Mouse (Mus musculus) lung, postnatal 14 days (tissue): ENCODE results near the gene Alg2.

Source experiments
- DNase-seq: peaks from one replicate; pipeline ENCODE4 v3.0.0; 2021

Alg2 gene

DNA sequence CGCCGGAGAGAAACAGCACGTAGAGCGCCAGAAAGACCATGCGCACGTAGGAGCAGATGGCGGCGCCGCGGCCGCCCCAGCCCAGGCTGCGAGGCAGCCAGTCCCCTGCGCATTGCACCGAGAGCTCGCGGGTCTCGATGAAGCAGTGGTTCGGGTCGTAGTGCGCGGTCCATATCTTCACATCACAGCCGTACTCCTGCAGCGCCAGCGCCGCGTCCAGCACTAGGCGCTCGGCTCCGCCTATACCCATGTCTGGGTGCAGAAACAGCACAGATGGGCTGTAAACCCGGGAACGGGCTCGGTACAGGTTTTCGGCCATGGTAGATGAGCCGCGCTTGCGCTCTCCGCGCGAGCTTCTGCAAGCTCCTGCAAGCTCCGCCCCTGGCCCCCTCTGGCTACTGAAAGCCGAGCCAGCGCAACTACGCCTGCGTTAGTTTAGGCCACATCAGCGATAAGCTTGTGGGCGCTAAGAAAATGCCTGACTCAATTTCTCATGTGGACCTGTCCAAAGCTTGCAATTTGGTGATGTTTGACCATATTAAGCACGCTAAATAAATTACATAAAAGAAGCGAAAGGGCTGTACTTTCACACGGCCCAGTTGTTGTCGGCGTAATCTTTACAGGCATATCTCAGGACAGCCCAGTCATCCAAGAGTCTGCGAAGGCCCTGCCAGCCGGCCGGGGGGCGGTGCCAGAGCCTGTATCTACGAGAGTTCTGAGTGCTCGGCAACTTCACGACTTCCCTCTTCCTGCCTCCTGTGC lies at the start of gene Alg2, which contains the start of gene Sec61b:
Gene Alg2 (minus strand): TSS at position 366 of the 762 bp plus-strand sequence.
Gene Sec61b (plus strand): TSS at position 691 of the 762 bp plus-strand sequence.
- peak; percentile 97 for DNase-seq

DNA sequence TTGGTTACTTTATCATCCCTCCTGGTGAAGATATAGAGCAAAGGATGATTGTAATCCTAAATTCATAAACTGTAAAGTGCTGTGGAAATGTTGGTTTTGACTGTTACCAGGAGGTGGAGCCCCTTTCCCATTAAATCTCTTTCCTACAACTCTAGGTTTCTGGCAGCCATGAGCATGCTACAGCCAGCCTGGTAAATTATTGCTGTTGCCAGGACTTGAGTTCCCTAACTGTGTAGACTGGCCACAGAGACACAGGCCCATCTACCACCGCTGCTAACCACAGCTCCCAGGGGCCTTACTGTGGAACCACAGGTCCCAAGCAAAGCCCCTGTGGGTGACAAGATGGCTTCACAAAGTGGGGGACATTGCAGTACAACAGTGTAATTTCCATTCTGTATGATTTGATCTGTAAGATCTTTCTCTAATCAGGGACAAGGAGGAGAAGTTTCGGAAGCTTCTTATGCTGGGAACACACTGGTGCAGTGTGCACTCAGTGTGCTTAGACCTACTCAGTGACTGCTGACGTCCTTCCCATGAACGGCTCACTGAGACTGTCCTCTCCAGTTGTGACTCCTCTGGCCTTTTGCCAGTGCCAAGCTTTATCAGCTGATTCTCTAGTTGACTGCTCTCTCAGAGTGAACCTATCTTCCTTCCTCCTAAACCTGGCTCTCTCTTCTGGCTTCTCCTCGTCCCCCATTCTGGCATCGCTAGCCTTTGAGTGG lies 47.9 kb upstream of the Alg2 start:
- no peak for DNase-seq

DNA sequence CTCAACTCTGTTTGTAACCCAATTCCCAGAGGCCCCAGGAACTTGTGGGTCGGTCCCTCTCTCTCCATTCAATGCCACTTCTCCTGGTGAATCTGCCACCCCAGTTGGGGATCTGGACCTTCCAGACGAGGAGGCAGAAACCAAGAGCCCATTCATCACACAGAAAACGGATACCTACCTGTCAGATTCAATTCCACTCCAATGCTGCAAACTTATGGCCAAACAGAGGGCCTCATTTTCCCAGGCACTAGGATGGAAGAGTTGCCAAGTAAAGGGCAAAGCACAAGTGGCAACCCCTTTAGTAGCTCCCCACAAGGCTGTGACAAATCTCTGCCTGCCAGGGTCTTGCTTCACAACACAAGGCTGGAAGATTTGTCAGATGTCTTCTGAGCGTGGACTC lies 45.9 kb upstream of the Alg2 start:
- no peak for DNase-seq

DNA sequence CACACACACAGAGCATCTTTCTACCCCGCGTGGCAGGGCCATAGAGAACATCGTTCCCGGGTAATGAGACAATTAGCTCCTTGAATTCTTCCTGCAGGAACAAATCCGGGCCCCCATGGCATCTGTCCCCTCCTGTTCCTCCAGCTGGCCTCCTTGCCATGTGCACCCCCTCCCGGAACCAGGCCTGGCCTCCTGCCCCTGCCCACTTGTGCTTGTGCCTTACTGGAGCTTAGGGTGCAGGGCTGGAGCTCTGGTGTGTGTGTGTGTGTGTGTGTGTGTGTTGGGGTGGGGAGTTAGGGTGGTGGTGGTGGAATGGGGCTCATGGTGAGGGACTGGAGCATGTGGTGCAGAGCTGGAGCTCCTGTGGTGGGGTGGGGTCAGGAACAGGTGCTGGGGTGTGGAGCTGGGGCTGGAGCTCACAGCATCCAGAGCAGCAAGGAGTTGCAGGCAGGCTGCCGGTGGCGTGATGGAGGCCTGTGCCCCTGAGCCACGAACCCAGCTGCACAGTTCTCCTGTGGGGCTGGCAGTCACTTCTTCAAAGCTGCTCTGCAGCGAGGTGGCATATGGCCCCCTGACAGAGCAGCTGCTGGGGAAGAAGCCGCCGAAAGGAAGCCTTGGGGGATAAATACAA lies 44.5 kb upstream of the Alg2 start:
- no peak for DNase-seq

DNA sequence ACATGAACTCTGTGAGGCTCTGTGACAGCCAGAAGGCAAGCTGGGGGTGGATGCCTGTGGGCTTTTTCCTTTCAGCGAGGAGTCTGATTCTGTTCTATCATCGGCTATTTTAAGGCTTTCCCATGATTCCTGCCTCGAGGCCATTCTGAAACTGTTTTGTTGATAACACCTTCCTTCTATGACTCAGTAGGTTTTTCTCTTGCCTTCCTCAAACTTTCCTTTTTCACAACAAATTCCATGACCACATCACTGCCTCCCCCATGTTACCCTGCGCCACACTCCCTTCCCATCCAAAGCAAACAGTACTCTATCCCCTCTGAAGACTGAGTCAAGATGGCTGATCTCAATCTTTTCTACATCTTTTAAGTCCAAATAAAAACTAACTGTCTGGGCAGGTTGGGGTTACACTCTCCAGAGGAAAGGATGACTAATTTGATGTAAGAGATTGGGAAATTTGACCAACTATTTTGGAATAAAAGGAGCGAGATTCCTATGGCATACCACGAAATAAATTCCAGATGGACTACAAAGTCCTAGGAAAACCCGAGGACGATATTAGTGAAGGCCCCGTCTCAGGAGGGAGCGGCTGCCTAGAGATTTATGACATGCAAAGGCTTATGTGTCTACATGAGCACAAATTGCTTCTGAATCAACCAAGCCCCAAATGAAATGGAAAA lies 30.8 kb upstream of the Alg2 start:
- no peak for DNase-seq

DNA sequence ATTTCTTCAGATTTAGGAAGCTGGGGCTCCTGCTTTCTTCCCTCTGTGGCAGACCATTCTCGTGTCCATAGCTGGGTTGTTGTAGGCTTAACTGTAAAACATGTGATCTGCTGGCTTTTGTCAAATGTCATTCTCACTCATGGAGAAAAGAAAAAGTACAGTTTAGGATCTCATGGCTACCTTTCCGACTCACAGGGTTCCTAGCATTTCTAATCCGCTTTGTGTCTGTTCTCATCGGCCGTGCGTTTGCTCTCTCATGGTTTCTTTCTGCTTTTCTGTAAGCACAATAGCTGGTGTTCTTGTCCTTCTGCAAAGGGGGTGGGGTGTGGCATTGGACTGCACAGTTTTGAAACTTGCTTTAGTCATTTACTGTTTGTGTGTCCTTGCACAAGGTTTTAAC lies 28.9 kb upstream of the Alg2 start:
- no peak for DNase-seq

DNA sequence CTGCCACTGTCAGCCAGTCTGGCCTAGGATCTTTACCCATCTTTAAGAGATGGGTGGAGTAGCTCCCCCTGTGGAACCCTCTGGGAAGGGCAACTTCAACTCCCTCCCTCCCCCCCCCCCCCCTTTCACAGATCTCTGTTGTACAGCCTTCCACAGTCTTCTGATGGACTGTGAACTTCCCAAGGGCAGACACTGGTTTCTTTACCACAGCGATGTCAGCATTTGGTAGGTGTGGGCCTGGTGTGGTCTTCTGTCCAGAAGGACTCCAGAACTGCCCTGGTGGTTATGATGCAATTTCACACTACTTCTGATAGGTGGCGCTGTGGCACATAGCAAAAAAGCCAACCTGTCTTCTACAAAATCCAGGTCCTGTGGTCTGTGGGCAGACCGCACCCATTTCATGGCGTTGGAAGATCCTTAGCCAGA lies 28.4 kb upstream of the Alg2 start:
- DNase-seq: peak; percentile 51

DNA sequence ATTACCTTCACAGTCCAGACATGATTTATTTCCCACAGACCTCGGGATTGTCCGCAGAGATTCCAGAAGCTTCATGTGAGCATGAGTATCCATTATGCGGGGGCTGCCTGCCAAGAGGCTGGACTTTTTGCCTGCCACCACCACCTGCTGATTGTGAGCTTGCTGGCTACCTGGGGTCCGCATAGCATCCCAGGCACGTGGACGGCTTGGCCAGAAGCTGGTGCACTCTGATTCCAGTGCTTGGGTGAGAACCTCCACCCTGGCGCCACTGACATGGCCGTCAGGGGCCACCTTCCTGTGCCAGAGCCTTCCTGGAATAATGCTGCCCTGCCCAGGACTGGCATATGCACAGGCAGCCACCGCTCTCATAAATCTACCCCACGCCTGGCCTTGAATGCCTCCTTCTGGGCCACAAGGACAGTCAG lies 25.0 kb upstream of the Alg2 start:
- DNase-seq: no peak

DNA sequence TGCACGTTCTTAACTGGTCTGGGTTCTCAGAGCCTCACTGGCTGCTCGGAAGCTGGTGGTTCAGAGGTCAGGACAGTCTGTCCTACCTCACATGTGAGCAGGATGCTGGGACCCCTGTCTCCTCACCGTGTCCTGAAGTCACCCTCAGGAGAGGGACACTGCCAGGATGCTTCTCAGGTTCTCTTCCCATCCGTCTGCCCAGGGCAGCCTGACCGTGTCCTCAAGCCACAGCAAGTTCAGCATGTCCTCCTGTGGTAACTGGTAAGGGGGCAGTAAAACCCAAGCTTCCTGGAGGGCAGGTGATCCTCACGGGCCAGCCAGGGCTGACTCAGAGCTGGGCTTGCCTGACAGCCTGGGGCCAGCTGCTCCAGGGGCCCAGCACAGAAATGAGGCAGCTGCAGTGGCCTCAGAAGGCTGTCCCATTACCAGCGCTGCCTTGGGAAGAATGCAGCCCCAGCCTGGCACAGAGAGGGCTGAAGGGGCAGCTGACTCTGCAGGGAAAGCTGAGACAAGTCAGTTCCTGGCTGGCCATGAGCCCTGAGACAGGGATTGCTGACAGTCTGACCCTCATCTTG lies 23.8 kb upstream of the Alg2 start:
- DNase-seq: no peak

DNA sequence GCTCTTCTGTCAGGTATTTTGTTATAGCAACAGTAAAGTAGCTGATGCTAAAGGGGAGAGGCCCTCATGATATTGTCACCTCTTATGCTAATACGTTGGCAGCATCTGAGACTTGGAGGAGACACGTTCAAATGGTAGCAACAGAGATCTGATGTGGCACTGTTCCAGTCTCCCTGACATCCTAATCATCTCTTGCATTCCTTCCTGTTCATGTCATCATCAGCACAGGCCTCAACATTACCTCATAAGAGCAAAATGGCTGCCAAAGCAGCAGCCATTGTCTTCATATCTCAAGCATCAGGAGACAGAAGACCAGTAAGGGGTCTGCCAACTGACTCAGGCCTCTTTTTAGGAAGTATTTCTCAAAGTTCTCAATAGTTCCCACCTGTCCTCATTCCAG lies 20.6 kb upstream of the Alg2 start:
- DNase-seq: no peak

DNA sequence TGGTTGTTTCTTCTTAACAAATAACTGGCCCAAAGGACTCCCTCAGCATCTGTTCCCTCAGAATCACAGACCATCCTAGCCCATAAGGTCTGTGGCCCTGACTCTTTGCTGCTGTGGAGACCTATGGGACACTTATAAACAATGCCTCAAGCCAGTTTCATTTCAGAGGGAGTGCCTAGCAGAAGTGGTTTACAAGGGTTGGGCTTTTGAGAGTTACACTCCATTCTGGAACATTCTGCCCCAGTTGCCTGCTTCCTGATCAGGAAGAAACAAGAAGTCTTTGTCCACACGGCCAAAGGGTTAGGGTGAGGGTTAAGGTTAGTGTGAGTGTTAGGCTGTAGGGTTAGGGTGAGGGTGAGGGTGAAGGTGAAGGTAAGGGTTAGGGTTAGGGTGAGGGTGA lies 20.0 kb upstream of the Alg2 start:
- DNase-seq: no peak

DNA sequence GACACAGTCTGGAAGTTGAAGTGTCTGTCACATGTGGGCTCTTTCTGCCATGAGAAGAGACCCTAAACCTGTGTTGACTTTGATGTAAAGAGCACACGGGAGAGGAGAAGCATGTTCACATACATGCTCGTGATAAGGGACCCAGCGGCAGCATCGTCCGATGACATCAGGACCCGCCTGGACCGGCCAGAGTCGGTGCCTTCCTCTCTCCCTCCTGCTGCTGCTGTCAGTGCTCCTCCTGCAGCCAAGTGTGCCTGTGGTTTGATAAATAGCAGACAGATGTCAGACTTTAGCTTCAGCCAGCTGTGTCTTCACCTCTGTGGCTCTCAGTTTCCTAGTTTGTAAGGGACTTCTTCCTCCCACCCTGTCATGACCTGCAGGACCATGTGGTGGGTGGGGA lies 19.3 kb upstream of the Alg2 start:
- no peak for DNase-seq

DNA sequence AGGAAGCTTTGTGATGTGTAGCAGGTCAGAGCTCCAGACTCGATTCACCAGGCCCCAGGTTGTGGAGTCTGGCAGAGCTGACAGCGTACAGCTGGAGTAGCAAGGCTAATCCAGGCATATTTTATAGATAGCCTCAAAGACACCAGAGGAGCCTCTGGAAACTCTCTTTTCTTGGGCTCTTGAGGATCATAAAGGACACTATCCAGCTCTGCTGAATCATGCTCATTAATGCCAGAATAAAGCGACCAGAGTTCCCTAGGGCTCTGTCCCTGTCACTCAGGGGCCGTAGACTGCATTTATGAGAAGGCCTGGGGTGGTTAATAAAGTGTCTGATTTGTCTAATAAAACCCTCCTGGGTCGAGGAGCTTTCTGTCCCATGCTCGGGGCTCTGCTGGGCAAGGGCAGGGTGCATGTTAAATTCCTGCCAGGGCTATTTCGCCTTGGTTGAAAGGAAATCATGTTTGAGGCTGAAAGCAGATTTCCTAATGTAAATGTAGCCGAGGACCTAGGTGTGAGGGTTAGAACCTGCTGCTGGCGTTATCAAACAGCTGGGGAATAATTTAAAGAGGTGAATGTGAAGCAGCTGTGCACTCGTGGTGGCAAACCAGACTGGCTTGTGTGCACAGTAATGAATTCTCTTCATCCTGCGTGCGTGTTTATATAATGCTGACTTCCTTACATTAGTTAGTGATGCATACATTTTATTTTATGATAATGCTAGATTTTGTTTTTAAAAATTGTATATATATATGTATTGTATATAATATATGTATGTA lies 18.4 kb upstream of the Alg2 start:
- no peak for DNase-seq

DNA sequence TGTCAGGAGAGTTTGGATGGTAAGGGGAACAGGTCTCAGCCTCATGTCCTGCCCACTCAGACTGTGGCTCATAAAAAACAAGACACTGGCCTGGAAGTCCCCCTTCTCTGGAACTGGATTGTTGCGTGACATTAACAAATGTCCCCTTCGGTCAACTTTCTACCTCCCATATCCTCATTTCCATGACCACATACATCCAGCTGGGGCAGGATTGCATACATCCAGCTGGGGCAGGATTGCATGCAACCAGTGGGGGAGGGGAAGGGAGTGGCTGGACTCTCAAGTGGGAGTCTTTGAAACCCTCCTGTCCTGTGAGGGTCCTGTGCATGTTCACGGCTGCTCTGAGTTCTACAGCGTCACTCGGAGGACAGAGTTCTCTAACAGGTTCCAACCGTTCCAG lies 17.1 kb upstream of the Alg2 start:
- DNase-seq: no peak

DNA sequence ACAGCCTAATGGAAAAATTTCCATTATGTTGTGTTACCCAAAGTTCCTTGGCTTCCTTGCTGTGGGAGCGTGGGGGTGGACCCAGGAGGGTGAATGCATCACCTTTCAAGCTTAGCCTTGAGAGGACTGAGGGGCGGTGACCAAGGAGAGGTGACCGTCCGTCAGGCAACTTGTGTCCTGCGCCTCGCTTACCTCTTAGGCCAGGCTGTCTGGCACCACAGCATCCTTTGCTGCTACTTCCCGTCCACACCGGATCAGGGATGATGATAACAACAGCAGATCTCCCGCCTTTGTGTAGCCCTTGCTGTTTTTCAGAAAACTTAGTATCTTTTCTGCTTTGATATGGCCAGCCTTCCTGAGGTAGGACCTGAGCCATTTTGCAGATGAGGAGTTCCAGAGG lies 6.4 kb upstream of the Alg2 start:
- DNase-seq: no peak

DNA sequence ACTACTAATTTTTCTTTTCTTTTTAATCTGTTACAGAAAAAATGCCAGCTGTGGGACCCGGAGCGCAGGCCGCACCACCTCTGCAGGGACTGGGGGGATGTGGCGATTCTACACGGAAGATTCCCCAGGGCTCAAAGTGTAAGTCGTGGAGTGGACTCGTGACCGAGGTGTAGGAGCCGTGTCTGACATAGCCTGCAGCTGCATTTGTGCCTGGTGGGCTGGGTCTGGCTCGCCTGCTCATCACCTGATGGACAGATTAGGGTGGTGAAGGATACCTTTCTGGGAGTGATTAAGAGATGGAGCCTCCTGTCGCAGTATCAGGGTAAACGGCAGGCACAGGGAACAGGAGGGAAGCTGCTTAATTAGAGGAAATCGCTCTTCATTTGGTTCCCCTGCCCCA lies 6.0 kb upstream of the Alg2 start:
- DNase-seq: no peak

DNA sequence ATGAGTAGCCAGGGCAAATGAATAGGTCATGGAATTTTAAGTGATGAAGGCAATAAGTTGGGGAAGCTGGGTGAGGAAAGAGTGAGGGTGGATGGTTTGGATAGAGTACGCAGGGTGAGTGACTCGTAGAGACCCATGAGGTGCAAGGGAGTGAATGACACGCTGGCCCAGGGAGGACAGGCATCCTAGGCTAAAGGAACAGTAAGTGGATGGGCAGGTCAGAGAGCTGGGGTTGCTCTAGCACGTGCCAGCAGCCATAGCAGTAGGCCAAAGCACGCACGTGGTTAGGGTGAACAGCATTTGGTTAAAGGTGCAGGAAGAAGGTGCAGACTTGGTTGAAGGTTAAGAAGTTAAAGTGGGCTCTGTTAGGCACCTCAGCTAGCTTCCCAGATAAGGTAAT lies 3.4 kb upstream of the Alg2 start:
- no peak for DNase-seq

DNA sequence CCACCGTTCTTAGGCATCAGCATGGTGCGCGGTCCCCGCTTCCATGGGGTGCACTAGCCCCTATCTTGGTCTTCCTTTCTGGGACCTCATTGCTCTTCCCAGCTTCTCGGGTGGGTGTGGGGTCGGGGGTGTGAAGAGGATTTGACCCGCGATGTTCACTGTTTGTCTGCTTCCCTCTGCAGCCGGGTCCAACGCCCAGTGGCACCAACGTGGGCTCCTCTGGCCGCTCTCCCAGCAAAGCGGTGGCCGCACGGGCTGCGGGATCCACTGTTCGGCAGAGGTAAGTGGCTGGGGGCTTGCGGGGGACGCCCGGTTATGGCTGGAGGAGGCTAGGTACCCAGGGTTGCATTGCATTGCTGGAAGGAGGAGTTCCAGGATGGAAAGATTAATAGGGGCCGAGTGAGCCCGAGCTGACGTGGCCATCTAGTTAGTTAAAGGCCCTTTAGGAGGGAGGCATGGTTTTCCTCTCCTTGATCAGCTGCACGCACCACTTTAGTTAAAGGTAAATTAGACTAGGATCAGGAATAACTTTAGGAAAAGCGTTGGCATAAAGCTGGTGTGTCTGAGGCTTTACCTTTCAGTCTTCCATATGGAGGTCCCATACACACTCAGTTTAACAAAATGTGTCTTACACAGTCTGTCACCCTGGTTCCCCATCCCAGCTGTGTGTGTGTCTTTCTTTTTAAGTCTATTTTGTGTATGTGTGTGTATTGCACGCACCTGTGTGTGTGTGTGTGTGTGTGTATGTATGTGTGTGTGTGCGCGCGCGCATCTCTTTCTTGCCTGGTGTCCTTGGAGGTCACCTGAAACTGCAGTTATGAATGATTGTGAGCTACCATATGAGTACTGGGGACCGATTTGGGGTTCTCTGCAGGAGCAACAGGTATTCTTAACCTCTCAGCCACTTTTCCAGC lies 854 bp upstream of the Alg2 start:
- DNase-seq: no peak

DNA sequence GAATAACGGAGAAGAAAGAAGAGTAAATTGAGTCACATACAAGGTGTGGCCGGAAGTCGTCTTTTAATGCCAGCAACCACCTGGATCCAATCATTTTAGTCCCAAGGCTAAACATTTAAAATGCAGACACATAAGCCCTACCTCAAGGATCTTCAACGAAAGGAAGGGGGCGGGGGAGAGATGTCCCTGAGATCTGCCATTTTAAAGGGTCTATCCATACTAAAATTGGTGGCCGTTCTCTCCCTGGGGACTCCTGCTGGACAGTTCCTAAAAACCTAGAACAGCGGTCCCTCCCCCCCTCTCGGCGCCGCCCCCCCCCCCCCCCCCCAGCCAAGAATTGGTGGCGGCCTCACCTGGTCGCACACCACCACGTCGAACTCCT lies 556 bp downstream of the Alg2 start:
- no peak for DNase-seq

DNA sequence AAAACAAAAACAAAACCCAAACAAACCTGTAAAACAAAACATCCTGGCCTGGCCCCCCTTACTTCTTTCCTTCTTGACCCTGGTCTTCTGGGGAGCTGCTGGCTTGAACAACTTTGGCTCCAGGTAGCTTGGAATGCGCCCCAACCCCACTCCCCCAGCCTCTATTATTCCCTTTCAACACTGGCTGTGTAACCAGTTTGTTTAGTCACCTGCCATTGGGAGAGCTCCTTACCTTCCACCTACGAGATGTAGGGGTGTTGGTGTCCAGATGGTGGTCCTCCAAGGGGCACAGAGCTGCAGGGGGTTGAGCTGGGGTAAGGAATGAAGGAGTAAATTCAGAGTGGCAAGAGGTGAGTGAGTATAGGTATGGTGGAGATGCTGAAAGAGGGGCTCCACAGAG lies 6.9 kb downstream of the Alg2 start:
- DNase-seq: no peak
